Mouse (Mus musculus) telencephalon, adult 2 months (tissue): ENCODE measurements at regions not wholly inside any gene's neighbourhood (a gene's known extent, or its start where the extent isn't known, plus 50 kb on each side); places are given as distances from the start of the nearest gene placed in this dataset.
"Not testable (repeated sequence)": the region's sequence is repeated elsewhere in the genome, so short reads cannot be mapped to it uniquely, and the experiment has no call there.

Experiments used
- DNase-seq: peaks from one replicate; pipeline ENCODE4 v3.0.0-alpha.2; 2011; ENCODE audit warnings: low read depth, low spot score

- no peak for DNase-seq
Observed at GRCm38 (mm10) chr14:76755591-76756376, 199.1 kb upstream of the Serp2 start.

- DNase-seq = no peak
Observed at GRCm38 (mm10) chr14:76753734-76754133, 197.0 kb upstream of the Serp2 start.

GRCm38 (mm10) chr14:76749178-76749577 is 192.5 kb upstream of the Serp2 start:
- DNase-seq = no peak

GRCm38 (mm10) chr14:76748711-76749110 is 192.0 kb upstream of the Serp2 start:
- DNase-seq = no peak

- DNase-seq = no peak
Observed at GRCm38 (mm10) chr14:76747814-76748213, 191.1 kb upstream of the Serp2 start.

- no peak for DNase-seq
Observed at GRCm38 (mm10) chr14:76746282-76746681, 189.6 kb upstream of the Serp2 start.

GRCm38 (mm10) chr14:76744674-76745433 is 188.2 kb upstream of the Serp2 start:
- DNase-seq = no peak

- no peak for DNase-seq
Observed at GRCm38 (mm10) chr14:76742297-76742696, 185.6 kb upstream of the Serp2 start.

GRCm38 (mm10) chr14:76739836-76740597 is 183.3 kb upstream of the Serp2 start:
- peak; percentile 91 for DNase-seq

GRCm38 (mm10) chr14:76735997-76736396 is 179.3 kb upstream of the Serp2 start:
- DNase-seq = no peak

- no peak for DNase-seq
Observed at GRCm38 (mm10) chr14:76735107-76735506, 178.4 kb upstream of the Serp2 start.

- no peak for DNase-seq
Observed at GRCm38 (mm10) chr14:76733258-76733823, 176.7 kb upstream of the Serp2 start.

- DNase-seq = no peak
Observed at GRCm38 (mm10) chr14:76731096-76731986, 174.7 kb upstream of the Serp2 start.

- no peak for DNase-seq
Observed at GRCm38 (mm10) chr14:76725844-76726243, 169.2 kb upstream of the Serp2 start.

- DNase-seq = not testable (repeated sequence)
Observed at GRCm38 (mm10) chr14:76725231-76725630, 168.5 kb upstream of the Serp2 start.

- no peak for DNase-seq
Observed at GRCm38 (mm10) chr14:76724826-76725225, 168.1 kb upstream of the Serp2 start.

GRCm38 (mm10) chr14:76724395-76724794 is 167.7 kb upstream of the Serp2 start:
- no peak for DNase-seq

GRCm38 (mm10) chr14:76723551-76723950 is 166.9 kb upstream of the Serp2 start:
- DNase-seq = no peak

GRCm38 (mm10) chr14:76722297-76722696 is 165.6 kb upstream of the Serp2 start:
- DNase-seq = no peak

- DNase-seq = no peak
Observed at GRCm38 (mm10) chr14:76721751-76722150, 165.1 kb upstream of the Serp2 start.

GRCm38 (mm10) chr14:76717081-76717480 is 160.4 kb upstream of the Serp2 start:
- no peak for DNase-seq
